Mouse (Mus musculus): Measurements from ENCODE around the gene Akr1b8. TPM values are rescaled to one million over a fixed set of nuclear protein-coding genes. Genes with fewer than 3 reads are reported as not detected.
"Not testable (repeated sequence)": the region's sequence is repeated elsewhere in the genome, so short reads cannot be mapped to it uniquely, and the experiment has no call there.

Gene Akr1b8
- polyA plus RNA-seq, 1 experiment from 2014 or later: 5.6 TPM

DNA sequence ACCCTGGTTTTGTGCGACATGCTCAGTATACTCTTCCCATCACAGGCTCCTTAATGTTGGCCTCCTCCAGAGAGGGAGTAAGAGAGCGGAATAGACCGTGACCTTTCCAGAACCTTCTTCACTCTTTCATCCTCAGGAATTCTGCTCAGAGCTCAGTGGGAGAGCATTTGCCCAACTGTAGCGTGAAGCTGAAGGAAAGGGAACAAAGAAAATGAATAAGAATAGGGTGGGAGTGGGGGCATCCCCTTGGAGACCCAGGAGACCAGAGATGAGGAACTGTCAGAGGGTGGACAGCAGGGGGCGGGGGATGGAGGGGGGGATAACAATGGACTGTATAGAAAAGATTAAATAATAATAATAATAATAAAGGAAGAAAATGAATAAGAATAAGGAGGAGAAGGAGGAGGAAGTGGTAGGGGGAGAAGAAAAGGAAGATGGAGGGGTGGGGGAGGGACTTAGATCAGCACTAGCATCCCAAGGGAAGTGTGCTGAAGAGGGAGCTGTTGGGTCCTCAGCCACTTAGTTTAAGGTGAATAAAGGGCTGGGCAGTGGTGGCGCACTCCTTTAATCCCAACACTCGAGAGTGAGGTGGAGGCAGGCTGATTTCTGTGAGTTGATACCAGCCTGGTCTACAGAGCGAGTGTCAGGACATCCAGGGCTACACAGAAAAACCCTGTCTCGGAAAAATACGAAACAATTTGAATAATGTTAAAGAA, 9.6 kb upstream of the Akr1b8 start:
- H3K4me1 ChIP-seq (ENCODE audit: control insufficient read depth, insufficient read depth, low read length): 0 out of 2 replicates have a peak, but pooled peaks cover 4% of the 10 kb centered on the region
- no peaks in the 10 kb centered on the region for H3K27me3 ChIP-seq (ENCODE audit: control insufficient read depth, insufficient read depth, low read length)
- no peaks in the 10 kb centered on the region for H3K9me3 ChIP-seq (replicated peaks; ENCODE audit: control insufficient read depth, low read length)
- H3K27ac ChIP-seq (ENCODE audit: low read length): no peak overlapping the region
- H3K36me3 ChIP-seq (ENCODE audit: control insufficient read depth, insufficient read depth, low read length): no peaks in the 10 kb centered on the region
- no peak overlapping the region for H3K4me2 ChIP-seq (ENCODE audit: low read depth, low read length)
- 62% methylated on average over 10 of the region's 10 CpGs for WGBS
- H3K4me3 ChIP-seq (replicated peaks; ENCODE audit: low read length): no peak overlapping the region
- H3K9ac ChIP-seq (ENCODE audit: low read length): no peak overlapping the region
- ATAC-seq (ENCODE audit: insufficient read depth, low FRiP score): no peak

DNA sequence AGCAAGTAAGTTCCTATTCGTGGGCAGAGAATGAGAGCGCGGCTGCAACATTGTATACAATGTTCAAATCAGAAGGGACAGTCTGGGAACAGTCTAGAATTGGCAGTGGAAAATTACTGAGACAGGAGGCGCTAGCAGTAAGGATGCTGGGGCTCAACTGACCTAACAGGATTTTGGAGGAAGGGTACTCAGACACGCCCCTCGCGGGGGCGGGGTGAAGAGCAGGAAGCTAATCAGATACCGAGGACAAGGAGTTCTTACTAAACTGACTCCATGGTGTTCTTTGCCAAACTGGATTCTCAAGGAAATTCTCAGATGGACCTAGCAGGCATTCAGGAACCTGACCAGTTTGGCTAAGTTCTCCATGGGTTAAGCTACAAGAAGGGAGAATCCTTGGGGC, 9.0 kb upstream of the Akr1b8 start:
- no peaks in the 10 kb centered on the region for H3K9me3 ChIP-seq (replicated peaks; ENCODE audit: control insufficient read depth, low read length)
- H3K4me3 ChIP-seq (replicated peaks; ENCODE audit: low read length): no peak overlapping the region
- no peak for ATAC-seq (ENCODE audit: insufficient read depth, low FRiP score)
- no peaks in the 10 kb centered on the region for H3K27me3 ChIP-seq (ENCODE audit: control insufficient read depth, insufficient read depth, low read length)
- H3K9ac ChIP-seq (ENCODE audit: low read length): no peak overlapping the region
- 25% methylated on average over 9 of the region's 9 CpGs for WGBS
- no peaks in the 10 kb centered on the region for H3K36me3 ChIP-seq (ENCODE audit: control insufficient read depth, insufficient read depth, low read length)
- 0 out of 2 replicates have a peak, but pooled peaks cover 4% of the 10 kb centered on the region for H3K4me1 ChIP-seq (ENCODE audit: control insufficient read depth, insufficient read depth, low read length)
- H3K4me2 ChIP-seq (ENCODE audit: low read depth, low read length): no peak overlapping the region
- no peak overlapping the region for H3K27ac ChIP-seq (ENCODE audit: low read length)

DNA sequence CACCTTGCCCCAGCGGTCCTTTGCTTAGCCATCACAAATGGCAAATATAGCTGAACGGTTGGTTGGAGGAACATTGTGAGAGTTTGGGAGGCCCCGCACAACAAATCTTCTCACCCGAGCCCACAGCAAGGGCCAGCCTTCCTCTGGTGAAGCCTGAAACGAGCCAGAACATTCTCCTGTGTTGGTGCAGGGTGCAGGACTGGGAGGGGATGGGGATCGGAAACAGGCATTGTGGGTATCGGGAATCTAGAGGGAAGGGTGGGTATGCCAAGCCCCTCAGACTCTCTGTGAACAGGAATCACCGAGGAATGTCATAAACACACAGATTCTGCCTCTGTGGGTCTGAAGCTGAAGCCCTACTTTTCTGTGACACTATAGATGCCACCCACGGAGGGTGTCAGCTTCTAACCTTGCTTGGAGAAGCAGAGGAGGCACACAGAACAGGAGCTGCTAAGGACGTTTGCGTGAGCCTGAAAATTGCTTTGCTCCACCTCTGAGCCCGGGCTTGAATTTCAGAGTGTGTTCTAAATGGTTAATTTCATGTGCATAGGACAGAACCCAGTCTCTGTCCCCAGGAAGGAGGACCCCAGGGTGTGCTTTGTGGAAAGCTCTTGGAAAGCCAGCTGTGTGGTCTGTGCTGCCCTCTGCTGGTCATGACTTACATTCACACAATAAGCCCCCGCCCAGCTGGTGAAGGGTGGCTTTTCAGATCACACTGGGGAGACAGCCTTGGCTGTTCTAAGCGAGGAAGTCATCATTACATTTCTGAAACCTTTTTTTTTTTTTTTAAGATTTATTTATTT, 7.6 kb upstream of the Akr1b8 start:
- Histone ChIP-seq H3K4me2 (ENCODE audit: low read depth, low read length) (no peak overlapping the region), H3K9me3 (replicated peaks; ENCODE audit: control insufficient read depth, low read length) (no peaks in the 10 kb centered on the region), H3K27ac (ENCODE audit: low read length) (no peak overlapping the region), H3K27me3 (ENCODE audit: control insufficient read depth, insufficient read depth, low read length) (no peaks in the 10 kb centered on the region), H3K36me3 (ENCODE audit: control insufficient read depth, insufficient read depth, low read length) (no peaks in the 10 kb centered on the region), H3K4me1 (ENCODE audit: control insufficient read depth, insufficient read depth, low read length) (0 out of 2 replicates have a peak, but pooled peaks cover 4% of the 10 kb centered on the region), H3K9ac (ENCODE audit: low read length) (no peak overlapping the region), H3K4me3 (replicated peaks; ENCODE audit: low read length) (no peak overlapping the region)
- 45% methylated on average over 14 of the region's 14 CpGs for WGBS
- no peak for ATAC-seq (ENCODE audit: insufficient read depth, low FRiP score)

DNA sequence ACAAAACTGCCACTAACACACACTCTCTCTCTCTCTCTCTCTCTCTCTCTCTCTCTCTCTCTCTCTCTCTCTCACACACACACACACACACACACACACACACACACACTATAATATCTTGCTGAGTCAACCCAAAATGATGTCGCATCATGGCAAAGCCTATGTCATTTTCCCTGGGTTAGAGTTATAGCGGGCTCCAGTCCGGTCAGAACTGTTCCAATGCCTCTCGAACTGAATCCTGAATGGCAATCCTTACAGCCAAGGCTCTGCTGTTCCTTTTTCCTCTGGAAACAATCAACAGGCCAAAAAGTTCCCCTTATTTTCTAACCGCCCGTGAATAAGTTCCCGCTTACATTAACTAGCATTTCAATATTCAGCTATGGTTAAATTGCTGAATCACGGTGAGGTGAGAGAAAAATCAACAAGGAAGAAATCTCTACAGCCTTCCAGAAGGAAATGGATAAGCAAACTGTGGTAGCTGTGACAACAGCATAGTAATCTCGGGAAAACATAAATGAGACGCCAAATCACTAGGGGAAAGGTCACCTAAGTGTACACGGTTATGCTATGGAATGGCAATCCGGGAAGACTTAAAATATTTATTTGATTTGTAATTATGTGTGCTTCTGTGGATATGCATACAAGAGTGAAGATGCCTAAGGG, 3.8 kb upstream of the Akr1b8 start:
- Histone ChIP-seq H3K9me3 (replicated peaks; ENCODE audit: control insufficient read depth, low read length) (no peaks in the 10 kb centered on the region), H3K4me2 (ENCODE audit: low read depth, low read length) (no peak overlapping the region), H3K4me3 (replicated peaks; ENCODE audit: low read length) (no peak overlapping the region), H3K36me3 (ENCODE audit: control insufficient read depth, insufficient read depth, low read length) (no peaks in the 10 kb centered on the region), H3K4me1 (ENCODE audit: control insufficient read depth, insufficient read depth, low read length) (peaks cover 8% of the 10 kb centered on the region; the same call in 1 of the 2 replicates), H3K27ac (ENCODE audit: low read length) (no peak overlapping the region), H3K9ac (ENCODE audit: low read length) (no peak overlapping the region), H3K27me3 (ENCODE audit: control insufficient read depth, insufficient read depth, low read length) (no peaks in the 10 kb centered on the region)
- 68% methylated on average over 12 of the region's 12 CpGs for WGBS
- peak; percentile 60 for ATAC-seq (ENCODE audit: insufficient read depth, low FRiP score)

- not testable (repeated sequence) for ATAC-seq (ENCODE audit: insufficient read depth, low FRiP score); H3K27ac ChIP-seq (ENCODE audit: low read length); H3K9ac ChIP-seq (ENCODE audit: low read length); H3K27me3 ChIP-seq (ENCODE audit: control insufficient read depth, insufficient read depth, low read length); H3K4me1 ChIP-seq (ENCODE audit: control insufficient read depth, insufficient read depth, low read length); H3K9me3 ChIP-seq (replicated peaks; ENCODE audit: control insufficient read depth, low read length); H3K36me3 ChIP-seq (ENCODE audit: control insufficient read depth, insufficient read depth, low read length); H3K4me3 ChIP-seq (replicated peaks; ENCODE audit: low read length); H3K4me2 ChIP-seq (ENCODE audit: low read depth, low read length)
- 47% methylated on average over 9 of the region's 10 CpGs for WGBS
Observed at GRCm38 (mm10) chr6:34351481-34351880, 2.4 kb upstream of the Akr1b8 start.

- 82% methylated on average over 3 of the region's 3 CpGs for WGBS
- H3K4me1 ChIP-seq (ENCODE audit: control insufficient read depth, insufficient read depth, low read length): peaks cover 8% of the 10 kb centered on the region; the same call in 1 of the 2 replicates
- H3K4me3 ChIP-seq (replicated peaks; ENCODE audit: low read length): no peak overlapping the region
- no peak overlapping the region for H3K9ac ChIP-seq (ENCODE audit: low read length)
- H3K36me3 ChIP-seq (ENCODE audit: control insufficient read depth, insufficient read depth, low read length): no peaks in the 10 kb centered on the region
- H3K9me3 ChIP-seq (replicated peaks; ENCODE audit: control insufficient read depth, low read length): no peaks in the 10 kb centered on the region
- no peaks in the 10 kb centered on the region for H3K27me3 ChIP-seq (ENCODE audit: control insufficient read depth, insufficient read depth, low read length)
- no peak for ATAC-seq (ENCODE audit: insufficient read depth, low FRiP score)
- H3K27ac ChIP-seq (ENCODE audit: low read length): no peak overlapping the region
- no peak overlapping the region for H3K4me2 ChIP-seq (ENCODE audit: low read depth, low read length)
Observed at GRCm38 (mm10) chr6:34352401-34352800, 1.5 kb upstream of the Akr1b8 start.

GRCm38 (mm10) chr6:34354354-34355348, 732 bp downstream of the Akr1b8 start:
- H3K9ac ChIP-seq (ENCODE audit: low read length): no peak overlapping the region
- H3K4me2 ChIP-seq (ENCODE audit: low read depth, low read length): peak overlapping the region; percentile 36
- 70% methylated on average over 8 of the region's 8 CpGs for WGBS
- H3K9me3 ChIP-seq (replicated peaks; ENCODE audit: control insufficient read depth, low read length): no peaks in the 10 kb centered on the region
- H3K4me1 ChIP-seq (ENCODE audit: control insufficient read depth, insufficient read depth, low read length): peaks cover 8% of the 10 kb centered on the region; the same call in 1 of the 2 replicates
- no peaks in the 10 kb centered on the region for H3K27me3 ChIP-seq (ENCODE audit: control insufficient read depth, insufficient read depth, low read length)
- no peaks in the 10 kb centered on the region for H3K36me3 ChIP-seq (ENCODE audit: control insufficient read depth, insufficient read depth, low read length)
- peak overlapping the region; percentile 12 for H3K4me3 ChIP-seq (replicated peaks; ENCODE audit: low read length)
- no peak overlapping the region for H3K27ac ChIP-seq (ENCODE audit: low read length)
- no peak for ATAC-seq (ENCODE audit: insufficient read depth, low FRiP score)

DNA sequence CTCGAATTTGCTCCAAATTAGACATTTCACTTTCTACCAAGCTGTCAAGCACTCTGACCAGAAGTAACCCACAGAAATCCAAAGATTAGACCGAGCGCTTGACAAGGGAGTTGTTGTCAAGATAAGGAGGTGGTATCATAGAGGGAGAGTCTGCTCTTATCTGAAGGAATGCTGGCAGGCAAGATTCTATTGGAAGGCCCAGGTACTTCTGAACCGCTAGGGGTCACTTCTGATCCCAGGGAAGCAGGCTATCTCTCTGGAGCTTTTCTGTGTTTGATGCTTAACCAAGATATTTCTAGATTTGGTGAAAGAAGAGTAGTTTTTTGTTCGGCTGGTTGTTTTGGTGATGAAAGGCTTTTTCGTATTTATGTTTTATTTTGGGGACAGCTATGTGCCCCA, 1.4 kb downstream of the Akr1b8 start:
- Histone ChIP-seq H3K27ac (ENCODE audit: low read length) (no peak overlapping the region), H3K36me3 (ENCODE audit: control insufficient read depth, insufficient read depth, low read length) (no peaks in the 10 kb centered on the region), H3K4me3 (replicated peaks; ENCODE audit: low read length) (no peak overlapping the region), H3K9me3 (replicated peaks; ENCODE audit: control insufficient read depth, low read length) (no peaks in the 10 kb centered on the region), H3K27me3 (ENCODE audit: control insufficient read depth, insufficient read depth, low read length) (no peaks in the 10 kb centered on the region), H3K9ac (ENCODE audit: low read length) (no peak overlapping the region), H3K4me1 (ENCODE audit: control insufficient read depth, insufficient read depth, low read length) (peaks cover 8% of the 10 kb centered on the region; the same call in 1 of the 2 replicates), H3K4me2 (ENCODE audit: low read depth, low read length) (no peak overlapping the region)
- 57% methylated on average over 6 of the region's 6 CpGs for WGBS
- no peak for ATAC-seq (ENCODE audit: insufficient read depth, low FRiP score)

Data from stomach, embryonic 16.5 days (tissue).